Mouse (Mus musculus): ENCODE data around the gene Nck2. TPM values are rescaled to one million over a fixed set of nuclear protein-coding genes. Genes with fewer than 3 reads are reported as not detected.

The Nck2 gene
- polyA plus RNA-seq, 1 experiment from 2014 or later: 17.1 TPM

- no peak for ATAC-seq
- H3K27me3 ChIP-seq (replicated peaks; ENCODE audit: control insufficient read depth, insufficient read depth, low read length): no peaks in the 10 kb centered on the region
- H3K9ac ChIP-seq (ENCODE audit: low read depth, low read length): no peak overlapping the region
- H3K4me3 ChIP-seq (ENCODE audit: low read depth, low read length): no peak overlapping the region
- no peak for TF ChIP-seq CTCF (IDR thresholded peaks at IDR 0.05; ENCODE audit: low read depth)
- H3K27ac ChIP-seq (ENCODE audit: low read depth, low read length): no peak overlapping the region
- no peak overlapping the region for H3K4me2 ChIP-seq (replicated peaks; ENCODE audit: low read depth)
- H3K9me3 ChIP-seq (ENCODE audit: control insufficient read depth): no peaks in the 10 kb centered on the region
- H3K4me1 ChIP-seq (replicated peaks; ENCODE audit: control insufficient read depth, insufficient read depth, low read length): no peaks in the 10 kb centered on the region
- 90% methylated on average over 5 of the region's 5 CpGs for WGBS
- peaks cover 13% of the 10 kb centered on the region for H3K36me3 ChIP-seq (ENCODE audit: control insufficient read depth, insufficient read depth)
Observed at GRCm38 (mm10) chr1:43559043-43559692, 114.8 kb downstream of the Nck2 start.

DNA sequence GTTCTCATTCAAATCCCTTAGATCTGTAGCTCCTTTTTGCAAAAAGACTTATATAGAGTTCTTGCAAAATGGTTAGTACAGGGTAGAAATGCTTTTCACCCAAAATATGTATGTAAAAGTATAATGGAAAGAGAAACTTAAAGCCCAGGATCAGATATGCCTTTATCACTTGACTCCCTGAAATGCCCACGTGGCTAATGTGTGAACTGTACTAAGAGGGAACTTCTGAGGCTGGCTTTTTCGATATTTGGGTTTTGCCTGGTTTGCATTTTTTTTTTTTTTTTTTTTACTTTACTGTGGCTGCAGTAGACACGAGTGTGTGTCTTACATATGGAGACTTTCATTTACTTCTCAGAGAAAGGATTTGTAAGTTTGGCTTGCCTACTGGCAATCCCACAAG is 116.7 kb downstream of the Nck2 start:
- no peak overlapping the region for H3K27ac ChIP-seq (ENCODE audit: low read depth, low read length)
- H3K36me3 ChIP-seq (ENCODE audit: control insufficient read depth, insufficient read depth): no peaks in the 10 kb centered on the region; the same call in 1 of the 2 replicates
- no peak overlapping the region for H3K4me3 ChIP-seq (ENCODE audit: low read depth, low read length)
- 70% methylated on average over 3 of the region's 3 CpGs for WGBS
- no peaks in the 10 kb centered on the region for H3K9me3 ChIP-seq (ENCODE audit: control insufficient read depth)
- ATAC-seq: no peak
- no peak overlapping the region for H3K4me2 ChIP-seq (replicated peaks; ENCODE audit: low read depth)
- H3K4me1 ChIP-seq (replicated peaks; ENCODE audit: control insufficient read depth, insufficient read depth, low read length): no peaks in the 10 kb centered on the region
- no peaks in the 10 kb centered on the region for H3K27me3 ChIP-seq (replicated peaks; ENCODE audit: control insufficient read depth, insufficient read depth, low read length)
- no peak overlapping the region for H3K9ac ChIP-seq (ENCODE audit: low read depth, low read length)
- no peak for TF ChIP-seq CTCF (IDR thresholded peaks at IDR 0.05; ENCODE audit: low read depth)

GRCm38 (mm10) chr1:43562002-43562666 is 117.8 kb downstream of the Nck2 start:
- TF ChIP-seq CTCF (IDR thresholded peaks at IDR 0.05; ENCODE audit: low read depth): no peak
- 83% methylated on average over 13 of the region's 13 CpGs for WGBS

GRCm38 (mm10) chr1:43565260-43565659 is 120.9 kb downstream of the Nck2 start:
- Histone ChIP-seq H3K4me3 (ENCODE audit: low read depth, low read length) (no peak overlapping the region), H3K4me2 (replicated peaks; ENCODE audit: low read depth) (no peak overlapping the region), H3K9me3 (ENCODE audit: control insufficient read depth) (no peaks in the 10 kb centered on the region), H3K27me3 (replicated peaks; ENCODE audit: control insufficient read depth, insufficient read depth, low read length) (no peaks in the 10 kb centered on the region), H3K9ac (ENCODE audit: low read depth, low read length) (no peak overlapping the region), H3K4me1 (replicated peaks; ENCODE audit: control insufficient read depth, insufficient read depth, low read length) (no peaks in the 10 kb centered on the region), H3K36me3 (ENCODE audit: control insufficient read depth, insufficient read depth) (peaks cover 11% of the 10 kb centered on the region; the same call in 1 of the 2 replicates), H3K27ac (ENCODE audit: low read depth, low read length) (no peak overlapping the region)
- no peak for TF ChIP-seq CTCF (IDR thresholded peaks at IDR 0.05; ENCODE audit: low read depth)
- 92% methylated on average over 4 of the region's 4 CpGs for WGBS
- no peak for ATAC-seq

More at GRCm38 (mm10) chr1:43562002-43562666, 117.8 kb downstream of the Nck2 start:
- peaks cover 2% of the 10 kb centered on the region; the same call in 1 of the 2 replicates for H3K36me3 ChIP-seq (ENCODE audit: control insufficient read depth, insufficient read depth)
- no peaks in the 10 kb centered on the region for H3K9me3 ChIP-seq (ENCODE audit: control insufficient read depth)
- H3K4me1 ChIP-seq (replicated peaks; ENCODE audit: control insufficient read depth, insufficient read depth, low read length): no peaks in the 10 kb centered on the region
- H3K4me3 ChIP-seq (ENCODE audit: low read depth, low read length): no peak overlapping the region
- no peak overlapping the region for H3K4me2 ChIP-seq (replicated peaks; ENCODE audit: low read depth)
- H3K9ac ChIP-seq (ENCODE audit: low read depth, low read length): no peak overlapping the region
- H3K27me3 ChIP-seq (replicated peaks; ENCODE audit: control insufficient read depth, insufficient read depth, low read length): no peaks in the 10 kb centered on the region
- no peak overlapping the region for H3K27ac ChIP-seq (ENCODE audit: low read depth, low read length)
- ATAC-seq: no peak

- H3K4me1 ChIP-seq (replicated peaks; ENCODE audit: control insufficient read depth, insufficient read depth, low read length): no peaks in the 10 kb centered on the region
- WGBS: 82% methylated on average over 8 of the region's 8 CpGs
- H3K4me2 ChIP-seq (replicated peaks; ENCODE audit: low read depth): no peak overlapping the region
- ATAC-seq: no peak
- no peak overlapping the region for H3K4me3 ChIP-seq (ENCODE audit: low read depth, low read length)
- peaks cover 23% of the 10 kb centered on the region for H3K36me3 ChIP-seq (ENCODE audit: control insufficient read depth, insufficient read depth)
- H3K27ac ChIP-seq (ENCODE audit: low read depth, low read length): no peak overlapping the region
- TF ChIP-seq CTCF (IDR thresholded peaks at IDR 0.05; ENCODE audit: low read depth): no peak
- no peaks in the 10 kb centered on the region for H3K27me3 ChIP-seq (replicated peaks; ENCODE audit: control insufficient read depth, insufficient read depth, low read length)
- H3K9me3 ChIP-seq (ENCODE audit: control insufficient read depth): no peaks in the 10 kb centered on the region
- no peak overlapping the region for H3K9ac ChIP-seq (ENCODE audit: low read depth, low read length)
Observed at GRCm38 (mm10) chr1:43566677-43567377, 122.4 kb downstream of the Nck2 start.

- H3K4me3 ChIP-seq (ENCODE audit: low read depth, low read length): no peak overlapping the region
- ATAC-seq: no peak
- H3K27me3 ChIP-seq (replicated peaks; ENCODE audit: control insufficient read depth, insufficient read depth, low read length): no peaks in the 10 kb centered on the region
- no peak overlapping the region for H3K9ac ChIP-seq (ENCODE audit: low read depth, low read length)
- no peak overlapping the region for H3K27ac ChIP-seq (ENCODE audit: low read depth, low read length)
- H3K9me3 ChIP-seq (ENCODE audit: control insufficient read depth): no peaks in the 10 kb centered on the region
- H3K36me3 ChIP-seq (ENCODE audit: control insufficient read depth, insufficient read depth): peaks cover 23% of the 10 kb centered on the region
- no peak overlapping the region for H3K4me2 ChIP-seq (replicated peaks; ENCODE audit: low read depth)
- 90% methylated on average over 10 of the region's 10 CpGs for WGBS
- no peak for TF ChIP-seq CTCF (IDR thresholded peaks at IDR 0.05; ENCODE audit: low read depth)
- no peaks in the 10 kb centered on the region for H3K4me1 ChIP-seq (replicated peaks; ENCODE audit: control insufficient read depth, insufficient read depth, low read length)
Observed at GRCm38 (mm10) chr1:43568824-43569223, 124.4 kb downstream of the Nck2 start.

Measured in intestine, postnatal 0 days (tissue).